Mouse (Mus musculus): Measurements from ENCODE around the gene Pax2.

GRCm38 (mm10) chr19:44798731-44799130 is 42.9 kb downstream of the Pax2 start:
- TF ChIP-seq POLR2A (IDR thresholded peaks at IDR 0.05; ENCODE audit: borderline replicate concordance, extremely low read depth, insufficient read depth, insufficient read length, poor library complexity, severe bottlenecking): no peak
- no peak for TF ChIP-seq CTCF (IDR thresholded peaks at IDR 0.05; ENCODE audit: borderline replicate concordance, extremely low read depth, insufficient read depth, insufficient read length)
